Mouse (Mus musculus): Measurements from ENCODE around the gene Scube1.

GRCm38 (mm10) chr15:83570641-83571040 is 154.2 kb downstream of the Scube1 start:
- TF ChIP-seq CTCF (IDR thresholded peaks at IDR 0.05) (peak; percentile 58), EP300 (IDR thresholded peaks at IDR 0.05) (no peak)

Data from lung, postnatal 0 days (tissue).